Mouse (Mus musculus) liver, embryonic 14.5 days (tissue): ENCODE measurements around the gene Chil5. TPM values are rescaled to one million over a fixed set of nuclear protein-coding genes. Genes with fewer than 3 reads are reported as not detected.
"Not testable (repeated sequence)": the region's sequence is repeated elsewhere in the genome, so short reads cannot be mapped to it uniquely, and the experiment has no call there.

Source experiments
- ATAC-seq: fragments of 200-750 bp; cut with Nextera tagmentation; 2 replicates; pipeline ENCODE4 v1.8.0; 2017; ENCODE audit warnings: moderate number of reproducible peaks, mild to moderate bottlenecking, moderate library complexity; ENCODE audit not compliant: insufficient read depth
- DNase-seq, 3 experiments: peaks; one replicate each; pipeline ENCODE4 v3.0.0-alpha.2; 2012 to 2013; ENCODE audit warnings: low read depth in 3 of 3, low spot score in 3 of 3
- H3K27ac ChIP-seq: fragments of 300-500 bp; sonication (generic); 2 replicates; pipeline ENCODE4 v1.5.1; 2014; ENCODE audit warnings: moderate library complexity, mild to moderate bottlenecking, control low read depth, inconsistent platforms
- H3K27me3 ChIP-seq: fragments of 300-500 bp; sonication (generic); 2 replicates; pipeline ENCODE4 v1.6.1; 2014; ENCODE audit warnings: mild to moderate bottlenecking, low read length, moderate library complexity; ENCODE audit not compliant: control insufficient read depth, insufficient read depth
- H3K36me3 ChIP-seq: fragments of 300-500 bp; sonication (generic); replicated peaks from 2 replicates; pipeline ENCODE4 v1.6.1; 2014; ENCODE audit warnings: low read depth; ENCODE audit not compliant: control insufficient read depth, insufficient read depth
- H3K4me1 ChIP-seq, 2 experiments: fragments of 200-500 bp in 1 of 2; fragments of 300-500 bp in 1 of 2; sonication (generic) in 1 of 2; replicated peaks; 2 replicates each; pipeline ENCODE4 v1.6.1; 2012 to 2014; ENCODE audit warnings: antibody characterized with exemption in 1 of 2, inconsistent platforms in 1 of 2, low read length in 1 of 2; ENCODE audit not compliant: control insufficient read depth in 2 of 2, insufficient read depth in 2 of 2
- H3K4me2 ChIP-seq: fragments of 300-500 bp; sonication (generic); 2 replicates; pipeline ENCODE4 v1.6.1; 2014; ENCODE audit warnings: low read depth, mild to moderate bottlenecking, control low read depth, moderate library complexity
- H3K4me3 ChIP-seq, 2 experiments: fragments of 200-500 bp in 1 of 2; fragments of 300-500 bp in 1 of 2; sonication (generic) in 1 of 2; 2 replicates each; pipeline ENCODE4 v1.5.1; 2012 to 2014; ENCODE audit warnings: low read depth in 2 of 2, low read length in 2 of 2, mild to moderate bottlenecking in 2 of 2, control low read depth in 1 of 2, inconsistent platforms in 1 of 2, moderate library complexity in 1 of 2; ENCODE audit not compliant: insufficient read depth in 1 of 2
- H3K9ac ChIP-seq: fragments of 300-500 bp; sonication (generic); replicated peaks from 2 replicates; pipeline ENCODE4 v1.6.1; 2014; ENCODE audit warnings: mild to moderate bottlenecking, control low read depth, moderate library complexity
- H3K9me3 ChIP-seq: fragments of 300-500 bp; sonication (generic); 2 replicates; pipeline ENCODE4 v1.6.1; 2016; ENCODE audit warnings: low read length, mixed read lengths; ENCODE audit not compliant: control insufficient read depth
- CTCF ChIP-seq: IDR thresholded peaks from 2 replicates; pipeline ENCODE4 v1.5.1; 2016; ENCODE audit warnings: antibody characterized with exemption, low read depth, control low read depth
- EP300 ChIP-seq: IDR thresholded peaks from 2 replicates; pipeline ENCODE4 v1.6.1; 2016; ENCODE audit warnings: antibody characterized with exemption, low read depth
- WGBS: fragments of 180-500 bp; shearing (Covaris S2); extraction: QIAGEN DNeasy Blood & Tissue Kit; methylation state at CpG from one replicate; pipeline ENCODE4 v1.1.7; 2014; ENCODE audit not compliant: insufficient replicate concordance; 5-methylcytosine and 5-hydroxymethylcytosine counted together
- polyA plus RNA-seq, 2 experiments: library from polyadenylated mRNA; depleted of rRNA in 1 of 2; stranded (reverse) in 1 of 2; unstranded in 1 of 2; fragments of >200 nt; fragmentation: Nextera tagmentation in 1 of 2; extraction: Ambion mirVana in 1 of 2; gene quantifications; 2 replicates each; pipeline versions ENCODE4 v1.2.1 to v1.2.3; 2012 to 2014

Gene Chil5
- polyA plus RNA-seq, 2 experiments: not detected

DNA sequence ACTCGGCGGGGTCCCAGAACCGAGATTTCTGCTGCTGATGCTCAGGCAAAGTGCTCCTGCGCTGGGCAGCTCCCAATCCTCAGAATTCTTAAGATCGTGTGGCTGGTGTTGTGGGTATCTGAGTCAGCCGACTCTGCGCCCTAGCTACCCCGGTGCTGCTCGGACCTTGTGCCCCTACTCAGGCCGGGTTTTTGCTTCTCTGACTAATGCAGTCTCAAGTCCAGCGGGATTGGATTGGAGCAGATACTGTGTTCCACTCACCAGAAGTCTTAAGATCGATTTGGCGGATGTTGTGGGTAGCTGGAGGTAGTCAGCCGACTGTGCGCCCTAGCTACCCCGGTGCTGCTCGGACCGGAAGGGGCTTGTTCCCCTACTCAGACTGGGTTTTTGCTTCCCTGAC lies 19.3 kb upstream of the Chil5 start:
- H3K27ac ChIP-seq: no peak overlapping the region
- 48% methylated on average over 18 of the region's 18 CpGs for WGBS
- no peaks in the 10 kb centered on the region for H3K36me3 ChIP-seq
- no peaks in the 10 kb centered on the region for H3K27me3 ChIP-seq
- no peak overlapping the region for H3K9ac ChIP-seq
- DNase-seq (no peak), ATAC-seq (no peak)
- no peak overlapping the region for H3K4me2 ChIP-seq
- H3K4me1 ChIP-seq: no peaks in the 10 kb centered on the region
- H3K4me3 ChIP-seq: no peak overlapping the region
- TF ChIP-seq CTCF (no peak), EP300 (no peak)
- H3K9me3 ChIP-seq: no peaks in the 10 kb centered on the region

DNA sequence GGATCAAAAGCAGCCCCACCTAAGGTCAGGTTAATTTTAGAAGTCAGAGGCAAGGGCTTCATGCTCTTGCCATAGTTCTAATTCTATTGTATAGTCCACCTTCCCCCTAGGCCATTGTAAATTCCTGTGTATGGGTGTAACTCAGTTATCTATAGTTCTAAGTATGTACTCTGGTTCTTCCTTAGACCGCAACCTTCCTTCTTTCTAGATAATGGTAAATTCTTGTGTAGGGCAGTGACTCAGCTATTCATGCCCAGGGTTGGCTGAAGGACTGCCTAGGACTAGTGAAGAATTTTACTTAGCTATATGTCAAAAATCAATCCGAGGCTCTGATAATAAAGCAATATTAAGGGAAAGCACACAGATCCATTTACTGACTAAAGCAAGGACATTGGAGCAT lies 7.7 kb upstream of the Chil5 start:
- no peak overlapping the region for H3K4me2 ChIP-seq
- H3K27me3 ChIP-seq: no peaks in the 10 kb centered on the region
- H3K4me1 ChIP-seq: no peaks in the 10 kb centered on the region
- no peak overlapping the region for H3K27ac ChIP-seq
- H3K36me3 ChIP-seq: no peaks in the 10 kb centered on the region
- no peak overlapping the region for H3K9ac ChIP-seq
- ATAC-seq (no peak), DNase-seq (no peak)
- H3K9me3 ChIP-seq: no peaks in the 10 kb centered on the region
- 54% methylated on average over 2 of the region's 2 CpGs for WGBS
- H3K4me3 ChIP-seq: no peak overlapping the region
- TF ChIP-seq CTCF (no peak), EP300 (no peak)

DNA sequence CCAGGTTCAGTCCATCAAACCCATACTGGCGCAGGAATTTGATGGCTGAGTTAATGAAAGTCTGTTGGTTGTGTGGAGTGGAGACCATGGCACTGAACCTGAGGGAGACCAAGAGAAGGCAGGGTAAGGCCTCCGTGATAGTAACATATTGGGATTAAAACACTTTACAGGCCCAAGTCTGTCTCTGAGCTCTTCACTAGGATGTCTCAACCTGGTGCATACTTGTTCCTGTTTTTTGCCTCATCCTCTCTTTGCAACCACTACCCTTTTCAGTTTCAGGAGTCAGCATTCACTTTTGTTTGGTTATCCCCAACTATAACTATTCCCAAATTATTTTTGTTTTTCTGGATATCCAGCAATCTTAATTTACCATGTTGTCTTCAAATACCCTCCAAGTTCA lies 8.5 kb downstream of the Chil5 start:
- 59% methylated on average over 2 of the region's 2 CpGs for WGBS
- no peaks in the 10 kb centered on the region for H3K27me3 ChIP-seq
- TF ChIP-seq EP300 (no peak), CTCF (no peak)
- no peak overlapping the region for H3K27ac ChIP-seq
- DNase-seq (no peak), ATAC-seq (no peak)
- no peaks in the 10 kb centered on the region for H3K36me3 ChIP-seq
- no peak overlapping the region for H3K4me2 ChIP-seq
- no peaks in the 10 kb centered on the region for H3K4me1 ChIP-seq
- H3K9me3 ChIP-seq: no peaks in the 10 kb centered on the region
- H3K9ac ChIP-seq: no peak overlapping the region
- H3K4me3 ChIP-seq: no peak overlapping the region

DNA sequence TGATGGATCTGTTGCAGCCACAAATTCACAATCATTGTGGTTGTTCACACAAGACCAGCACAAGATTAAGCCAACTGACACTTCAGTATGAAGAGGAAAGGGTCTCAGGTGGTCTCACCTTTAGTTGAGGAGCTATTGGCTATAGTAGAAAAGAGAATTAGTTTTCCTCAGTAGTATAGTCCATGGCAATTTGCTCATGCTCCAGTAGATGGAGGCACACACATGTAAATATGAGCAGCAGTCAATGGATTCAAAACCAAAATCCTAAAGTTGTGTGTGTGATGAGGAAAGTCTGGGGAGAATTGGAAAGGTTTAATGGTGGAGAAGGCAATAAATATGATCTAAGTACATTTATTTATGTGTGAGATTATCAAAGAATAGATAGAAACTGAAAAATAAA lies 10.8 kb downstream of the Chil5 start:
- DNase-seq (no peak), ATAC-seq (no peak)
- Histone ChIP-seq H3K27me3 (no peaks in the 10 kb centered on the region), H3K4me2 (no peak overlapping the region), H3K9ac (no peak overlapping the region), H3K36me3 (no peaks in the 10 kb centered on the region), H3K4me1 (no peaks in the 10 kb centered on the region), H3K4me3 (no peak overlapping the region), H3K9me3 (no peaks in the 10 kb centered on the region), H3K27ac (no peak overlapping the region)
- TF ChIP-seq CTCF: no peak
- no peak for TF ChIP-seq EP300

DNA sequence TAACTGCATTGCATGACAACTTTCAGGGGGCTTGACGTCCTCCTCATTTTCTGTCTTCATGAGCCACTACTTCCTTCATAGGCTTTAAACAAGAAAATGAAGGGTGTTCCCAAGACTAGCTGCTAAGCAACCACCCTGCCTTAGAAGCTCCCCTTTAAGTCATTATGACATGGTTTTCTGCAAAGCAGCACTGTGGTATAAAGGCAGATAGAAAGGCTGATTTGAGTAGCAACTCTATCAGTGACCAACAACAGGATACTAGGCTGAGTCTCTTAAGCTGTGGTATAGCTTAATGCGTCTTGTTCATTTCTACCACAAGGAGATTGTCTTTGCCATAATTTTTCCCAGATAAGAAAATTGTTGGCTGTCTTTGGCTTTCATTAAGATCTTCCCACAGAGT lies 18.1 kb downstream of the Chil5 start, which contains the start of gene Pifo:
Gene Pifo (minus strand): TSS at position 101 of the 400 bp plus-strand sequence.
- WGBS: 60% methylated on average over 2 of the region's 2 CpGs
- Histone ChIP-seq H3K4me3 (no peak within 1 kb of the TSS), H3K27ac (no peak within 1 kb of the TSS), H3K4me2 (no peak within 1 kb of the TSS), H3K9me3 (no peaks in the 10 kb centered on the region), H3K27me3 (no peaks in the 10 kb centered on the region), H3K36me3 (no peaks in the 10 kb centered on the region), H3K9ac (no peak within 1 kb of the TSS), H3K4me1 (no peaks in the 10 kb centered on the region)
- TF ChIP-seq EP300 (no peak), CTCF (no peak)
- ATAC-seq (no peak), DNase-seq (no peak)

DNA sequence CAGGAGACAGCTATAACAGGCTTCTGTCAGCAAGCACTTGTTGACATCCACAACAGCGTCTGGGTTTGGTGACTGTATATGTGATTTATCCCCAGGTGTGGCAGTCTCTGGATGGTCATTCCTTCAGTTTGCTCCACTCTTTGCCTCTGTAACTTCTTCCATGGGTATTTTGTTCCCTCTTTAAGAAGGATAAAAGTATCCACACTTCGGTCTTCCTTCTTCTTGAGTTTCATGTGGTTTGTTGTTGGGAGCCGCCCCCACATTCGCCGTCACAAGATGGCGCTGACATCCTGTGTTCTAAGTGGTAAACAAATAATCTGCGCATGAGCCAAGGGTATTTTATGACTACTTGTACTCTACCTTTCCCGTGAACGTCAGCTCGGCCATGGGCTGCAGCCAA lies 29.3 kb downstream of the Chil5 start:
- H3K4me3 ChIP-seq, H3K9me3 ChIP-seq, H3K36me3 ChIP-seq, H3K27ac ChIP-seq, H3K4me1 ChIP-seq, H3K9ac ChIP-seq, H3K27me3 ChIP-seq, ATAC-seq, H3K4me2 ChIP-seq, DNase-seq: not testable (repeated sequence)
- WGBS: 38% methylated on average over 10 of the region's 10 CpGs
